Mouse (Mus musculus) embryonic facial prominence, embryonic 12.5 days (tissue): Measurements from ENCODE around the gene Gm16181. TPM values are rescaled to one million over a fixed set of nuclear protein-coding genes. Genes with fewer than 3 reads are reported as not detected.

ENCODE experiments used
- ATAC-seq: fragments of 200-750 bp; cut with Nextera tagmentation; 2 replicates; pipeline ENCODE4 v1.8.0; 2017; ENCODE audit not compliant: insufficient number of reproducible peaks, insufficient read depth, low FRiP score, low TSS enrichment
- H3K27ac ChIP-seq: fragments of 300-500 bp; sonication (generic); 2 replicates; pipeline ENCODE4 v1.5.1; 2016; ENCODE audit warnings: mild to moderate bottlenecking
- H3K27me3 ChIP-seq: fragments of 300-500 bp; sonication (generic); 2 replicates; pipeline ENCODE4 v1.6.1; 2016; ENCODE audit warnings: mild to moderate bottlenecking, moderate library complexity
- H3K36me3 ChIP-seq: fragments of 300-500 bp; sonication (generic); 2 replicates; pipeline ENCODE4 v1.6.1; 2016; ENCODE audit warnings: mild to moderate bottlenecking
- H3K4me1 ChIP-seq: fragments of 300-500 bp; sonication (generic); 2 replicates; pipeline ENCODE4 v1.6.1; 2016
- H3K4me2 ChIP-seq: fragments of 300-500 bp; sonication (generic); replicated peaks from 2 replicates; pipeline ENCODE4 v1.6.1; 2016; ENCODE audit warnings: mild to moderate bottlenecking, moderate library complexity
- H3K4me3 ChIP-seq: fragments of 300-500 bp; sonication (generic); 2 replicates; pipeline ENCODE4 v1.5.1; 2016; ENCODE audit warnings: mild to moderate bottlenecking
- H3K9ac ChIP-seq: fragments of 300-500 bp; sonication (generic); 2 replicates; pipeline ENCODE4 v1.6.1; 2016; ENCODE audit warnings: mild to moderate bottlenecking, moderate library complexity
- H3K9me3 ChIP-seq: fragments of 300-500 bp; sonication (generic); 2 replicates; pipeline ENCODE4 v1.6.1; 2016; ENCODE audit warnings: mild to moderate bottlenecking, moderate library complexity
- WGBS: fragments of 180-500 bp; shearing (Covaris S2); methylation state at CpG from one replicate; pipeline ENCODE4 v1.1.7; 2016; 5-methylcytosine and 5-hydroxymethylcytosine counted together
- polyA plus RNA-seq: library from polyadenylated mRNA; unstranded; fragments of >200 nt; fragmentation: Nextera tagmentation; extraction: Ambion mirVana; gene quantifications from 2 replicates; pipeline ENCODE4 v1.2.1, GENCODE M21; 2016

Gm16181 gene
- polyA plus RNA-seq, 1 experiment from 2014 or later, result not detected

GRCm38 (mm10) chr17:35244999-35245398 lies 24.4 kb downstream of the Gm16181 start:
- Histone ChIP-seq H3K4me3 (peak overlapping the region; percentile 96), H3K4me2 (peak overlapping the region; percentile 93), H3K36me3 (peaks cover 70% of the 10 kb centered on the region), H3K4me1 (peaks cover 46% of the 10 kb centered on the region), H3K27ac (no peak overlapping the region), H3K27me3 (no peaks in the 10 kb centered on the region), H3K9ac (peak overlapping the region; percentile 100), H3K9me3 (no peaks in the 10 kb centered on the region)
- ATAC-seq, result no peak
- 87% methylated on average over 2 of the region's 2 CpGs for WGBS

- Histone ChIP-seq H3K27me3 (no peaks in the 10 kb centered on the region), H3K4me2 (peak overlapping the region; percentile 93; the same call in 1 of the 2 replicates), H3K36me3 (peaks cover 80% of the 10 kb centered on the region), H3K9ac (no peak overlapping the region), H3K4me3 (peak overlapping the region; percentile 96; the same call in 1 of the 2 replicates), H3K4me1 (peaks cover 38% of the 10 kb centered on the region), H3K27ac (no peak overlapping the region), H3K9me3 (no peaks in the 10 kb centered on the region)
- ATAC-seq, result no peak
- 81% methylated on average over 15 of the region's 15 CpGs for WGBS
These were observed 25.3 kb downstream of the Gm16181 start for GRCm38 (mm10) chr17:35245731-35246623.

GRCm38 (mm10) chr17:35247144-35247543 lies 26.5 kb downstream of the Gm16181 start:
- WGBS, result 90% methylated on average over 7 of the region's 7 CpGs
- ATAC-seq, result no peak
- no peak overlapping the region for H3K9ac ChIP-seq

GRCm38 (mm10) chr17:35248986-35249385 lies 28.4 kb downstream of the Gm16181 start:
- Histone ChIP-seq H3K27ac (no peak overlapping the region), H3K27me3 (no peaks in the 10 kb centered on the region), H3K36me3 (peaks cover 98% of the 10 kb centered on the region), H3K4me3 (no peak overlapping the region), H3K4me1 (peaks cover 29% of the 10 kb centered on the region), H3K9me3 (no peaks in the 10 kb centered on the region), H3K4me2 (no peak overlapping the region), H3K9ac (no peak overlapping the region)
- WGBS, result 89% methylated on average over 14 of the region's 14 CpGs
- ATAC-seq, result no peak

More at GRCm38 (mm10) chr17:35247144-35247543, 26.5 kb downstream of the Gm16181 start:
- H3K27ac ChIP-seq, result 0 out of 2 replicates have a peak overlapping the region, but pooled peaks have one; percentile 11
- no peak overlapping the region for H3K4me3 ChIP-seq
- H3K27me3 ChIP-seq, result no peaks in the 10 kb centered on the region
- H3K9me3 ChIP-seq, result no peaks in the 10 kb centered on the region
- H3K4me1 ChIP-seq, result peaks cover 38% of the 10 kb centered on the region
- peaks cover 89% of the 10 kb centered on the region for H3K36me3 ChIP-seq
- H3K4me2 ChIP-seq, result no peak overlapping the region

GRCm38 (mm10) chr17:35249451-35250197 lies 29.0 kb downstream of the Gm16181 start:
- no peak for ATAC-seq
- 89% methylated on average over 19 of the region's 19 CpGs for WGBS

GRCm38 (mm10) chr17:35250348-35251120 lies 29.9 kb downstream of the Gm16181 start:
- peaks cover 13% of the 10 kb centered on the region for H3K4me1 ChIP-seq
- no peak overlapping the region for H3K4me2 ChIP-seq
- 89% methylated on average over 3 of the region's 3 CpGs for WGBS
- ATAC-seq, result no peak
- H3K9me3 ChIP-seq, result no peaks in the 10 kb centered on the region
- H3K27ac ChIP-seq, result no peak overlapping the region
- H3K36me3 ChIP-seq, result peaks cover 85% of the 10 kb centered on the region
- no peak overlapping the region for H3K9ac ChIP-seq
- no peak overlapping the region for H3K4me3 ChIP-seq
- H3K27me3 ChIP-seq, result no peaks in the 10 kb centered on the region

More at GRCm38 (mm10) chr17:35249451-35250197, 29.0 kb downstream of the Gm16181 start:
- Histone ChIP-seq H3K36me3 (peaks cover 94% of the 10 kb centered on the region), H3K9me3 (no peaks in the 10 kb centered on the region), H3K9ac (no peak overlapping the region), H3K27ac (no peak overlapping the region), H3K4me1 (peaks cover 23% of the 10 kb centered on the region), H3K27me3 (no peaks in the 10 kb centered on the region), H3K4me2 (no peak overlapping the region), H3K4me3 (no peak overlapping the region)

GRCm38 (mm10) chr17:35251162-35251719 lies 30.6 kb downstream of the Gm16181 start:
- no peak for ATAC-seq
- H3K4me2 ChIP-seq, result no peak overlapping the region
- H3K36me3 ChIP-seq, result peaks cover 78% of the 10 kb centered on the region
- H3K9ac ChIP-seq, result no peak overlapping the region
- H3K27ac ChIP-seq, result no peak overlapping the region
- no peak overlapping the region for H3K4me3 ChIP-seq
- H3K27me3 ChIP-seq, result no peaks in the 10 kb centered on the region
- WGBS, result 82% methylated on average over 15 of the region's 15 CpGs
- peaks cover 6% of the 10 kb centered on the region for H3K4me1 ChIP-seq
- no peaks in the 10 kb centered on the region for H3K9me3 ChIP-seq

- H3K4me1 ChIP-seq, result 0 out of 2 replicates have a peak, but pooled peaks cover 3% of the 10 kb centered on the region
- no peak for ATAC-seq
- 78% methylated on average over 5 of the region's 5 CpGs for WGBS
These were observed 31.3 kb downstream of the Gm16181 start for GRCm38 (mm10) chr17:35251981-35252380.

GRCm38 (mm10) chr17:35252619-35253292 lies 32.1 kb downstream of the Gm16181 start:
- no peak overlapping the region for H3K9ac ChIP-seq
- no peaks in the 10 kb centered on the region for H3K9me3 ChIP-seq
- 90% methylated on average over 18 of the region's 18 CpGs for WGBS
- no peak overlapping the region for H3K4me2 ChIP-seq
- no peaks in the 10 kb centered on the region for H3K4me1 ChIP-seq
- no peaks in the 10 kb centered on the region for H3K27me3 ChIP-seq
- no peak for ATAC-seq
- H3K36me3 ChIP-seq, result peaks cover 63% of the 10 kb centered on the region
- H3K27ac ChIP-seq, result no peak overlapping the region
- no peak overlapping the region for H3K4me3 ChIP-seq

More at GRCm38 (mm10) chr17:35251981-35252380, 31.3 kb downstream of the Gm16181 start:
- Histone ChIP-seq H3K9ac (no peak overlapping the region), H3K27me3 (no peaks in the 10 kb centered on the region), H3K27ac (no peak overlapping the region), H3K9me3 (no peaks in the 10 kb centered on the region), H3K4me2 (no peak overlapping the region), H3K36me3 (peaks cover 71% of the 10 kb centered on the region), H3K4me3 (no peak overlapping the region)

GRCm38 (mm10) chr17:35253293-35254093 lies 32.9 kb downstream of the Gm16181 start:
- Histone ChIP-seq H3K9me3 (no peaks in the 10 kb centered on the region), H3K27me3 (no peaks in the 10 kb centered on the region)

More at GRCm38 (mm10) chr17:35253293-35254093, 32.9 kb downstream of the Gm16181 start:
- Histone ChIP-seq H3K4me2 (no peak overlapping the region), H3K27ac (no peak overlapping the region), H3K4me1 (no peaks in the 10 kb centered on the region), H3K36me3 (peaks cover 56% of the 10 kb centered on the region), H3K4me3 (no peak overlapping the region), H3K9ac (no peak overlapping the region)
- 90% methylated on average over 32 of the region's 32 CpGs for WGBS
- ATAC-seq, result no peak
